Mouse (Mus musculus) liver, embryonic 14.5 days (tissue): ENCODE measurements around the gene Txndc17. TPM values are rescaled to one million over a fixed set of nuclear protein-coding genes. Genes with fewer than 3 reads are reported as not detected.

Experiments used
- ATAC-seq: fragments of 200-750 bp; cut with Nextera tagmentation; 2 replicates; pipeline ENCODE4 v1.8.0; 2017; ENCODE audit warnings: moderate number of reproducible peaks, mild to moderate bottlenecking, moderate library complexity; ENCODE audit not compliant: insufficient read depth
- DNase-seq, 3 experiments: peaks; one replicate each; pipeline ENCODE4 v3.0.0-alpha.2; 2012 to 2013; ENCODE audit warnings: low read depth in 3 of 3, low spot score in 3 of 3
- H3K27ac ChIP-seq: fragments of 300-500 bp; sonication (generic); 2 replicates; pipeline ENCODE4 v1.5.1; 2014; ENCODE audit warnings: moderate library complexity, mild to moderate bottlenecking, control low read depth, inconsistent platforms
- H3K27me3 ChIP-seq: fragments of 300-500 bp; sonication (generic); 2 replicates; pipeline ENCODE4 v1.6.1; 2014; ENCODE audit warnings: mild to moderate bottlenecking, low read length, moderate library complexity; ENCODE audit not compliant: control insufficient read depth, insufficient read depth
- H3K36me3 ChIP-seq: fragments of 300-500 bp; sonication (generic); replicated peaks from 2 replicates; pipeline ENCODE4 v1.6.1; 2014; ENCODE audit warnings: low read depth; ENCODE audit not compliant: control insufficient read depth, insufficient read depth
- H3K4me1 ChIP-seq, 2 experiments: fragments of 200-500 bp in 1 of 2; fragments of 300-500 bp in 1 of 2; sonication (generic) in 1 of 2; replicated peaks; 2 replicates each; pipeline ENCODE4 v1.6.1; 2012 to 2014; ENCODE audit warnings: antibody characterized with exemption in 1 of 2, inconsistent platforms in 1 of 2, low read length in 1 of 2; ENCODE audit not compliant: control insufficient read depth in 2 of 2, insufficient read depth in 2 of 2
- H3K4me2 ChIP-seq: fragments of 300-500 bp; sonication (generic); 2 replicates; pipeline ENCODE4 v1.6.1; 2014; ENCODE audit warnings: low read depth, mild to moderate bottlenecking, control low read depth, moderate library complexity
- H3K4me3 ChIP-seq, 2 experiments: fragments of 200-500 bp in 1 of 2; fragments of 300-500 bp in 1 of 2; sonication (generic) in 1 of 2; 2 replicates each; pipeline ENCODE4 v1.5.1; 2012 to 2014; ENCODE audit warnings: low read depth in 2 of 2, low read length in 2 of 2, mild to moderate bottlenecking in 2 of 2, control low read depth in 1 of 2, inconsistent platforms in 1 of 2, moderate library complexity in 1 of 2; ENCODE audit not compliant: insufficient read depth in 1 of 2
- H3K9ac ChIP-seq: fragments of 300-500 bp; sonication (generic); replicated peaks from 2 replicates; pipeline ENCODE4 v1.6.1; 2014; ENCODE audit warnings: mild to moderate bottlenecking, control low read depth, moderate library complexity
- H3K9me3 ChIP-seq: fragments of 300-500 bp; sonication (generic); 2 replicates; pipeline ENCODE4 v1.6.1; 2016; ENCODE audit warnings: low read length, mixed read lengths; ENCODE audit not compliant: control insufficient read depth
- CTCF ChIP-seq: IDR thresholded peaks from 2 replicates; pipeline ENCODE4 v1.5.1; 2016; ENCODE audit warnings: antibody characterized with exemption, low read depth, control low read depth
- EP300 ChIP-seq: IDR thresholded peaks from 2 replicates; pipeline ENCODE4 v1.6.1; 2016; ENCODE audit warnings: antibody characterized with exemption, low read depth
- WGBS: fragments of 180-500 bp; shearing (Covaris S2); extraction: QIAGEN DNeasy Blood & Tissue Kit; methylation state at CpG from one replicate; pipeline ENCODE4 v1.1.7; 2014; ENCODE audit not compliant: insufficient replicate concordance; 5-methylcytosine and 5-hydroxymethylcytosine counted together
- polyA plus RNA-seq, 2 experiments: library from polyadenylated mRNA; depleted of rRNA in 1 of 2; stranded (reverse) in 1 of 2; unstranded in 1 of 2; fragments of >200 nt; fragmentation: Nextera tagmentation in 1 of 2; extraction: Ambion mirVana in 1 of 2; gene quantifications; 2 replicates each; pipeline versions ENCODE4 v1.2.1 to v1.2.3; 2012 to 2014

The Txndc17 gene
- polyA plus RNA-seq, 2 experiments: 43.5 to 68.0 TPM

GRCm38 (mm10) chr11:72217116-72217515 lies 9.8 kb downstream of the Txndc17 start:
- TF ChIP-seq EP300: no peak
- TF ChIP-seq CTCF: no peak
- Histone ChIP-seq H3K4me1 (peaks cover 4 to 8% of the 10 kb centered on the region in 2 experiments; a peak in 2 of 4 replicates), H3K9ac (no peak overlapping the region), H3K4me3 (no peak overlapping the region), H3K9me3 (no peaks in the 10 kb centered on the region), H3K4me2 (no peak overlapping the region), H3K27me3 (no peaks in the 10 kb centered on the region), H3K27ac (no peak overlapping the region), H3K36me3 (no peaks in the 10 kb centered on the region)
- DNase-seq: no peak
- ATAC-seq: no peak
- 64% methylated on average over 5 of the region's 5 CpGs for WGBS

- no peaks in the 10 kb centered on the region for H3K36me3 ChIP-seq
- no peak overlapping the region for H3K9ac ChIP-seq
- 11% methylated on average over 6 of the region's 6 CpGs for WGBS
- ATAC-seq: no peak
- H3K27me3 ChIP-seq: no peaks in the 10 kb centered on the region
- no peak overlapping the region for H3K27ac ChIP-seq
- H3K4me1 ChIP-seq: peaks cover 0 to 2% of the 10 kb centered on the region in 2 experiments; a peak in 1 of 4 replicates
- TF ChIP-seq CTCF: peak; percentile 94
- no peak for TF ChIP-seq EP300
- peak; percentile 39 to 49 (median 44) for DNase-seq
- H3K4me2 ChIP-seq: no peak overlapping the region
- no peaks in the 10 kb centered on the region for H3K9me3 ChIP-seq
- H3K4me3 ChIP-seq: no peak overlapping the region
Measured at GRCm38 (mm10) chr11:72221278-72221677, 13.9 kb downstream of the Txndc17 start.

GRCm38 (mm10) chr11:72223414-72223813 lies 16.1 kb downstream of the Txndc17 start:
- Histone ChIP-seq H3K36me3 (no peaks in the 10 kb centered on the region), H3K9me3 (no peaks in the 10 kb centered on the region)
- DNase-seq: no peak

GRCm38 (mm10) chr11:72224865-72225264 lies 17.5 kb downstream of the Txndc17 start:
- H3K27ac ChIP-seq: no peak overlapping the region
- no peak overlapping the region for H3K4me3 ChIP-seq
- WGBS: 10% methylated on average over 5 of the region's 5 CpGs
- TF ChIP-seq EP300: no peak
- TF ChIP-seq CTCF: peak; percentile 83
- H3K4me2 ChIP-seq: no peak overlapping the region
- ATAC-seq: no peak
- H3K9me3 ChIP-seq: no peaks in the 10 kb centered on the region
- no peaks in the 10 kb centered on the region for H3K27me3 ChIP-seq
- H3K9ac ChIP-seq: no peak overlapping the region
- peaks cover 0 to 2% of the 10 kb centered on the region in 2 experiments; a peak in 1 of 4 replicates for H3K4me1 ChIP-seq
- no peaks in the 10 kb centered on the region for H3K36me3 ChIP-seq
- DNase-seq: peak in 2 of 3 experiments; percentile 24 to 25

More at GRCm38 (mm10) chr11:72223414-72223813, 16.1 kb downstream of the Txndc17 start:
- 58% methylated on average over 4 of the region's 4 CpGs for WGBS
- ATAC-seq: no peak
- H3K4me1 ChIP-seq: peaks cover 0 to 2% of the 10 kb centered on the region in 2 experiments; a peak in 1 of 4 replicates
- H3K9ac ChIP-seq: no peak overlapping the region
- H3K4me2 ChIP-seq: no peak overlapping the region
- TF ChIP-seq EP300: no peak
- TF ChIP-seq CTCF: no peak
- H3K4me3 ChIP-seq: no peak overlapping the region
- H3K27me3 ChIP-seq: no peaks in the 10 kb centered on the region
- H3K27ac ChIP-seq: no peak overlapping the region

- Histone ChIP-seq H3K36me3 (no peaks in the 10 kb centered on the region), H3K9ac (no peak overlapping the region), H3K4me1 (peaks cover 0 to 2% of the 10 kb centered on the region in 2 experiments; a peak in 1 of 4 replicates), H3K4me3 (no peak overlapping the region), H3K27me3 (no peaks in the 10 kb centered on the region), H3K4me2 (no peak overlapping the region), H3K9me3 (no peaks in the 10 kb centered on the region), H3K27ac (no peak overlapping the region)
- ATAC-seq: no peak
- TF ChIP-seq CTCF: no peak
- no peak for TF ChIP-seq EP300
- no peak for DNase-seq
- 72% methylated on average over 10 of the region's 10 CpGs for WGBS
Measured at GRCm38 (mm10) chr11:72226020-72226791, 18.9 kb downstream of the Txndc17 start.
